In genomic region chr12:80736464-80737282, GRCm38 (mm10) we compare ENCODE assay signal across 8 mouse cellular contexts. TPM values are rescaled to one million over a fixed set of nuclear protein-coding genes. Genes with fewer than 3 reads are reported as not detected.
A peak's percentile ranks its signal among the peaks of the same experiment; 100 is the strongest.
DNase-seq lines count a peak whose midpoint lies in the region; ATAC-seq and TF ChIP-seq lines count a peak whose summit lies in the region.

No protein-coding gene starts in this region.

- no peaks in the 10 kb centered on the region for H3K9me3 ChIP-seq in kidney, embryonic 14.5 days (ENCODE audit: control insufficient read depth, low read length)

- no peaks in the 10 kb centered on the region for H3K36me3 ChIP-seq in kidney, embryonic 14.5 days (ENCODE audit: control insufficient read depth, insufficient read depth, low read length)

- ATAC-seq in kidney, embryonic 14.5 days (ENCODE audit: low FRiP score, low TSS enrichment) = 0 out of 2 replicates have a peak, but pooled peaks have one; percentile 32
- no peak for ATAC-seq in megakaryocyte-erythroid progenitor cell, adult 5-6 weeks (replicated peaks; ENCODE audit: low FRiP score, low TSS enrichment, poor library complexity, severe bottlenecking)

- 32% methylated on average over 13 of the region's 13 CpGs for WGBS in kidney, embryonic 14.5 days
- 6% methylated on average over 13 of the region's 13 CpGs for WGBS in olfactory bulb, adult 2 months

- TF ChIP-seq CTCF in olfactory bulb, adult 2 months (IDR thresholded peaks at IDR 0.05; ENCODE audit: insufficient read depth, low read depth, low read length) = no peak

- H3K27ac ChIP-seq in kidney, embryonic 14.5 days (ENCODE audit: low read depth, low read length) = no peak overlapping the region
- H3K27ac ChIP-seq in olfactory bulb, adult 2 months (ENCODE audit: insufficient read depth, low read depth, low read length) = peak overlapping the region; percentile 79

- H3K4me1 ChIP-seq in kidney, embryonic 14.5 days (ENCODE audit: control insufficient read depth, insufficient read depth, low read length) = no peaks in the 10 kb centered on the region
- peaks cover 19% of the 10 kb centered on the region for H3K4me1 ChIP-seq in olfactory bulb, adult 2 months (ENCODE audit: control insufficient read depth, insufficient read depth, low read length)

- TF ChIP-seq POLR2A in olfactory bulb, adult 2 months (IDR thresholded peaks at IDR 0.05; ENCODE audit: insufficient read depth, low read depth, low read length) = no peak

- intact Hi-C loops in left cerebral cortex, postnatal 25 days (cut with DNase I) = no loop called here

- H3K9ac ChIP-seq in kidney, embryonic 14.5 days (ENCODE audit: low read depth, low read length) = no peak overlapping the region

- H3K4me3 ChIP-seq in kidney, embryonic 14.5 days (ENCODE audit: low read length) = no peak overlapping the region
- peak overlapping the region; percentile 18; the same call in 1 of the 2 replicates for H3K4me3 ChIP-seq in olfactory bulb, adult 2 months (ENCODE audit: insufficient read depth, low read depth, low read length)

- no peaks in the 10 kb centered on the region; the same call in 1 of the 2 replicates for H3K27me3 ChIP-seq in kidney, embryonic 14.5 days (ENCODE audit: control insufficient read depth, insufficient read depth, low read length)

- no peak for DNase-seq in kidney, postnatal 36 days
- DNase-seq in cerebellum, postnatal 14 days = peak; percentile 68 to 84
- peak; percentile 55 to 71 for DNase-seq in frontal cortex, postnatal 36 days (ENCODE audit: low spot score in 2 of 2)
- peak; percentile 74 to 86 for DNase-seq in left cerebral cortex, postnatal 25 days (ENCODE audit: low spot score in 2 of 2)
- no peak for DNase-seq in yolk sac, embryonic 10.5 days (ENCODE audit: low spot score)

- H3K4me2 ChIP-seq in kidney, embryonic 14.5 days (replicated peaks; ENCODE audit: low read depth, low read length) = no peak overlapping the region

RNA-seq across cellular contexts. Expression of gene Ccdc177, which starts 23.8 kb away (rescaled TPM):
- 0.19 and 0.24 TPM in 2 replicates for polyA plus RNA-seq in kidney, embryonic 14.5 days (2014; fragmentation: Nextera tagmentation; extraction: Ambion mirVana)
- total RNA-seq in left cerebral cortex, postnatal 25 days (2021) = 10 to 100 TPM; 12.9 to 15.5 TPM
- not detected in 2 replicates for polyA plus RNA-seq in olfactory bulb, adult 2 months (2012; ENCODE audit: insufficient read depth, insufficient read length, low replicate concordance, missing spikeins)
- total RNA-seq in megakaryocyte-erythroid progenitor cell, adult 5-6 weeks (2014; fragmentation: Nextera tagmentation) = not detected in 2 replicates
- not detected in 2 replicates for total RNA-seq in megakaryocyte-erythroid progenitor cell, adult 5-6 weeks (2017)

RNA-seq across cellular contexts. Expression of gene Plekhd1, which starts 44.3 kb away (rescaled TPM):
- 0.84 and 0.94 TPM in 2 replicates for polyA plus RNA-seq in kidney, embryonic 14.5 days (2014; fragmentation: Nextera tagmentation; extraction: Ambion mirVana)
- 1 to 10 TPM; 1.6 to 1.8 TPM for total RNA-seq in left cerebral cortex, postnatal 25 days (2021)
- polyA plus RNA-seq in olfactory bulb, adult 2 months (2012; ENCODE audit: insufficient read depth, insufficient read length, low replicate concordance, missing spikeins) = not detected in 2 replicates
- 0.45 TPM in 1 of 2 replicates, not detected in the other for total RNA-seq in megakaryocyte-erythroid progenitor cell, adult 5-6 weeks (2014; fragmentation: Nextera tagmentation)
- not detected in 2 replicates for total RNA-seq in megakaryocyte-erythroid progenitor cell, adult 5-6 weeks (2017)

RNA-seq across cellular contexts. Expression of gene Susd6, which starts 53.6 kb away (rescaled TPM):
- polyA plus RNA-seq in kidney, embryonic 14.5 days (2014; fragmentation: Nextera tagmentation; extraction: Ambion mirVana) = 7.5 and 15.6 TPM in 2 replicates
- total RNA-seq in left cerebral cortex, postnatal 25 days (2021) = 10 to 100 TPM; 32.1 to 32.9 TPM
- polyA plus RNA-seq in olfactory bulb, adult 2 months (2012; ENCODE audit: insufficient read depth, insufficient read length, low replicate concordance, missing spikeins) = not detected in 2 replicates
- 26.0 and 27.0 TPM in 2 replicates for total RNA-seq in megakaryocyte-erythroid progenitor cell, adult 5-6 weeks (2014; fragmentation: Nextera tagmentation)
- 17.3 and 26.4 TPM in 2 replicates for total RNA-seq in megakaryocyte-erythroid progenitor cell, adult 5-6 weeks (2017)

Comparison
In these comparisons a context has a peak if more than half of its experiments do, and no peak if none do; other contexts are left out.
1. DNase-seq: peak in cerebellum, postnatal 14 days (2 of 2), frontal cortex, postnatal 36 days (2 of 2) and left cerebral cortex, postnatal 25 days (2 of 2); none in kidney, postnatal 36 days (0 of 2) and yolk sac, embryonic 10.5 days (single experiment).
2. RNA of gene Ccdc177, which starts 23.8 kb away (total RNA-seq): 12.9 to 15.5 TPM in left cerebral cortex, postnatal 25 days; not detected in megakaryocyte-erythroid progenitor cell, adult 5-6 weeks; every median in the first group is over 10 times any median in the second.